Mouse (Mus musculus): ENCODE data around the gene Cks2. TPM values are rescaled to one million over a fixed set of nuclear protein-coding genes. Genes with fewer than 3 reads are reported as not detected.

Gene Cks2
- polyA plus RNA-seq, 1 experiment, result 48.0 TPM

- TF ChIP-seq GATA1 (IDR thresholded peaks at IDR 0.05; ENCODE audit: low read length), result no peak
Measured at GRCm38 (mm10) chr13:51697455-51697854, 52.4 kb downstream of the Cks2 start.

DNA sequence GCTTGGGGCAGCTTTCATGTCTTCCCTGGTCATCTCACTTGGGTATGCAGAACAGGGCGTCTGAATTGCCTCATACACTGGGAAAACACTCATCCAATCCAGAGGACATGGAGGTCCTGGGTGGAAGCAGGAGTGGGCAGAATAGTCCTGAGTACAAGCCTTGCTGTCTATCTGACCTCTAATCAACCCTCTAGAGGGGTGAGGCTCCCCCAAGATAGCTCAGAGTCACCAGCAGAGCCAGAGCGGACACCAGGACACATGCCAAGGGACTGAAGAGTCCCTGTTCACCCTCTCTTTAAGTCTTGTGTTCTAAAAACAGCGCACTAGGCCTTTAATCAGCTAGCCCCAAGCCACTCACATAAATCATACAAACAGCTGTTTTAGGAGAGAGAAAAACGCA, 52.9 kb downstream of the Cks2 start:
- TF ChIP-seq GATA1 (IDR thresholded peaks at IDR 0.05; ENCODE audit: low read length), result no peak

DNA sequence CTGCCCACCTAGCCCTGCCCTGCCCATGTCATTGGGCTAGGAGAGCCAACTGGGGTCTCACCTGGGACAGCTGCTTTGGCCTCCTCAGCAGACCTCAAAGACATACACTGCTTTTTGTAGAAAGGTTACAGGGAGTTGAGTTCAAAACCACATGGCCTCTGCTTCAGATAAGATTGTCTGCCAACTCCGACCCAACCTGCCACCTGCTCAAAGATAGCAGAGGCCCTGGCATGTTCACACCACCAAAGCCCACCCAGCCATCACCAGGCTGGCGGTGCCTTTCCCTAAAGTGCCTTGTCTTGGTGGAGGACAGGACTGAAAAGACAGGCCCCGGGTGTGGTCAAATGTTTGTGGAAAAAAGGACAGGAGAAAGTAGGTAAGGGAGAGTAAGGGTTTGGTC, 53.3 kb downstream of the Cks2 start:
- TF ChIP-seq GATA1 (IDR thresholded peaks at IDR 0.05; ENCODE audit: low read length), result no peak

Other genes starting within 250 kb of the Cks2 start
- not detected in 2 replicates for gene S1pr3, start 236.6 kb upstream of the Cks2 start, polyA plus RNA-seq (2012)
- gene Shc3, start 75.8 kb upstream of the Cks2 start, polyA plus RNA-seq (2012), result not detected in 2 replicates
- gene Secisbp2, start 6.5 kb downstream of the Cks2 start, polyA plus RNA-seq (2012), result 26.4 and 27.8 TPM in 2 replicates
- 76.3 and 79.3 TPM in 2 replicates for gene Sema4d, start 148.5 kb downstream of the Cks2 start, polyA plus RNA-seq (2012)
- gene Gadd45g, start 201.4 kb downstream of the Cks2 start, polyA plus RNA-seq (2012), result 23.2 and 29.4 TPM in 2 replicates